ENCODE assay signal across 20 mouse cellular contexts in the genomic region with DNA sequence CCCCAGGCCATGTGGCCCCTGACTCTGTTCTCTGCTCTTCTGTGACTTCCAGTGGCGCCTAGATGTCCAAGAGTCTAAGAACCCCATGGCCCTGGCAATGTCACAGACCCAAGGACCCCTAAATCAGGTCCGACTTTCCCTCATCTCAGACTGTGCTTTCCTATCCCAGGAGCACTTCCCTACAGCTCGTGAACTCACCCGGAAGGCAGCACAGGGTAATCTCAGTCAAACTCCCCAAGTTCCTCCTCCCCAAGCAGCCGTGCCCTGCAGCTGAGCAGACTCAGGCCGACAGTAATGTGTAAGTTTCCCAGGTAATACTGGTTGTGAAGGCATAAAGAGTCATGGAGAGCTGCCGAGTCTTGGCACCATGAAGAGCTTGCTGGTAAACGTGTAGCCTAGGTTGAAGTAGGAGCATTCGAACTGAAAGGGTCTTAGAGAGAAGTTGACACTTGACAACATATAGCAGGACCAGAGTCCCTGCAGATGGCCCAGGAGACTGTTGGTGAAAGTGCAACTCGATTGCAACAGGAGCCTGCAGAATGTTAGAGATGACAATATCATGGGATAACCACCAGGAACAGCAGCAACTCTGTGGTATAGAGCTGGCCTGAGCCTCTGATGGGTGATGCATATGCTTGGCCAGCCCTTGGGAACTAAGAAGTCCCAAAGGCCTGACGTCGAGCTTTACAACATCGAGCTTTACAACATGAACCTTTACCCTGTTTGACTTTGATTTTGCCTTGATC. TPM values are rescaled to one million over a fixed set of nuclear protein-coding genes. Genes with fewer than 3 reads are reported as not detected.
"Had no signal": no experiment of that assay in that cellular context is flagged by ENCODE, and none has a peak within 500 bp of the region (broad histone marks: within the 10 kb centered on the region; RNA-seq: fewer than 3 reads in every experiment).

No protein-coding gene starts in this region.

- H3K27me3 ChIP-seq: limb, embryonic 12.5 days; liver, embryonic 13.5 days; midbrain, embryonic 12.5 days; neural tube, embryonic 12.5 days had no signal

- H3K4me3 ChIP-seq: left cerebral cortex, adult 2 months; limb, embryonic 12.5 days; liver, embryonic 13.5 days; megakaryocyte, embryonic 14.5 days; midbrain, embryonic 12.5 days; myocyte; neural tube, embryonic 12.5 days had no signal

- ATAC-seq: hindbrain, postnatal 0 days; lung, postnatal 0 days had no signal

- DNase-seq: kidney, adult 11 months; kidney, postnatal 25 days; liver, embryonic 13.5 days; lung, adult 2 months; lung, postnatal 36 days; retina, postnatal 1 day; right cerebral cortex, postnatal 4 days; spleen, adult 18-20 months had no signal

- H3K27ac ChIP-seq: hindbrain, postnatal 0 days; left cerebral cortex, adult 2 months; limb, embryonic 12.5 days; liver, embryonic 13.5 days; midbrain, embryonic 12.5 days; neural tube, embryonic 12.5 days had no signal

- H3K9ac ChIP-seq: limb, embryonic 12.5 days; liver, embryonic 13.5 days; midbrain, embryonic 12.5 days; neural tube, embryonic 12.5 days had no signal

- H3K9me3 ChIP-seq: limb, embryonic 12.5 days; liver, embryonic 13.5 days; megakaryocyte, embryonic 14.5 days; midbrain, embryonic 12.5 days; neural tube, embryonic 12.5 days had no signal

- H3K36me3 ChIP-seq: limb, embryonic 12.5 days; liver, embryonic 13.5 days; midbrain, embryonic 12.5 days; neural tube, embryonic 12.5 days had no signal

- H3K4me2 ChIP-seq: limb, embryonic 12.5 days; liver, embryonic 13.5 days; midbrain, embryonic 12.5 days; neural tube, embryonic 12.5 days had no signal

- H3K4me1 ChIP-seq: limb, embryonic 12.5 days; liver, embryonic 13.5 days; midbrain, embryonic 12.5 days; neural tube, embryonic 12.5 days had no signal

RNA-seq across cellular contexts. Expression of gene Igll1, which starts 6.9 kb away (rescaled TPM):
- total RNA-seq: hindbrain, postnatal 0 days; layer of hippocampus, postnatal 25 days; left cerebral cortex, adult 2 months; left cerebral cortex, postnatal 14 days had no signal
- polyA plus RNA-seq: hindbrain, postnatal 0 days; intestine, embryonic 14.5 days; kidney, embryonic 14.5 days; lung, adult 2 months; midbrain, embryonic 12.5 days; myocyte; neural tube, embryonic 12.5 days had no signal

RNA-seq across cellular contexts. Expression of gene Vpreb1, which starts 13.7 kb away (rescaled TPM):
- total RNA-seq: hindbrain, postnatal 0 days; left cerebral cortex, postnatal 14 days had no signal

RNA-seq across cellular contexts. Expression of gene Spag6l, which starts 27.6 kb away (rescaled TPM):
- polyA plus RNA-seq: liver, embryonic 13.5 days; myocyte had no signal
